28 mouse cellular contexts compared by ENCODE assay signal in genomic region chr5:115402063-115402462, GRCm38 (mm10). TPM values are rescaled to one million over a fixed set of nuclear protein-coding genes. Genes with fewer than 3 reads are reported as not detected.
DNase-seq lines count a peak whose midpoint lies in the region; ATAC-seq and TF ChIP-seq lines count a peak whose summit lies in the region.
"Had no signal": no experiment of that assay in that cellular context is flagged by ENCODE, and none has a peak within 500 bp of the region (broad histone marks: within the 10 kb centered on the region; RNA-seq: fewer than 3 reads in every experiment).

No protein-coding gene starts in this region.

- H3K4me2 ChIP-seq in forebrain, embryonic 12.5 days = no peak overlapping the region
- H3K4me2 ChIP-seq in forebrain, embryonic 15.5 days (replicated peaks) = no peak overlapping the region
- no peak overlapping the region for H3K4me2 ChIP-seq in midbrain, embryonic 13.5 days (replicated peaks)
- H3K4me2 ChIP-seq: embryonic facial prominence, embryonic 12.5 days; embryonic facial prominence, embryonic 15.5 days; heart, embryonic 11.5 days; hindbrain, embryonic 13.5 days had no signal

- H3K27me3 ChIP-seq in forebrain, embryonic 12.5 days = no peaks in the 10 kb centered on the region
- no peaks in the 10 kb centered on the region for H3K27me3 ChIP-seq in forebrain, embryonic 15.5 days
- no peaks in the 10 kb centered on the region for H3K27me3 ChIP-seq in midbrain, embryonic 10.5 days (ENCODE audit: low read depth, poor library complexity, severe bottlenecking)
- no peaks in the 10 kb centered on the region for H3K27me3 ChIP-seq in midbrain, embryonic 13.5 days
- peaks cover 31% of the 10 kb centered on the region for H3K27me3 ChIP-seq in embryonic facial prominence, embryonic 10.5 days (replicated peaks; ENCODE audit: low read depth, poor library complexity, severe bottlenecking)
- H3K27me3 ChIP-seq: CH12.LX; embryonic facial prominence, embryonic 12.5 days; embryonic facial prominence, embryonic 15.5 days; hindbrain, embryonic 13.5 days had no signal

- peaks cover 74% of the 10 kb centered on the region for H3K4me1 ChIP-seq in forebrain, embryonic 12.5 days
- peaks cover 35% of the 10 kb centered on the region for H3K4me1 ChIP-seq in forebrain, embryonic 15.5 days
- peaks cover 96% of the 10 kb centered on the region for H3K4me1 ChIP-seq in midbrain, embryonic 10.5 days
- peaks cover 57% of the 10 kb centered on the region for H3K4me1 ChIP-seq in midbrain, embryonic 13.5 days (replicated peaks)
- H3K4me1 ChIP-seq in embryonic facial prominence, embryonic 10.5 days = peaks cover 66% of the 10 kb centered on the region

- DNase-seq in midbrain, embryonic 10.5 days (ENCODE audit: low spot score) = no peak
- peak; percentile 28 for DNase-seq in ES-CJ7 (ENCODE audit: low read depth, low spot score)
- no peak for DNase-seq in embryonic facial prominence, embryonic 10.5 days (ENCODE audit: low spot score)
- DNase-seq in layer of hippocampus, postnatal 10 days (ENCODE audit: low spot score in 2 of 2) = no peak
- DNase-seq in layer of hippocampus, adult 2 months (ENCODE audit: low spot score in 2 of 2) = no peak
- DNase-seq: adrenal gland, postnatal 10 days; adrenal gland, postnatal 36 days; B cell, adult 2 months; cerebellum, adult 18-20 months; cerebellum, adult 9-10 months; cerebellum, postnatal 14 days; forebrain, postnatal 0 days; gastrocnemius, adult 2 months; gastrocnemius, postnatal 14 days; heart, adult 11 months had no signal

- ATAC-seq in forebrain, embryonic 12.5 days (ENCODE audit: low FRiP score) = no peak
- no peak for ATAC-seq in forebrain, embryonic 15.5 days (replicated peaks)
- ATAC-seq in midbrain, embryonic 13.5 days = no peak
- ATAC-seq: activated CD4-positive, CD25-positive, alpha-beta regulatory T cell, adult 4 months; forebrain, postnatal 0 days; hindbrain, embryonic 16.5 days; inflammation-experienced regulatory T-cells, adult 6 months; intestine, embryonic 16.5 days had no signal

- no peaks in the 10 kb centered on the region for H3K36me3 ChIP-seq in forebrain, embryonic 12.5 days (replicated peaks)
- H3K36me3 ChIP-seq in forebrain, embryonic 15.5 days = no peaks in the 10 kb centered on the region
- no peaks in the 10 kb centered on the region for H3K36me3 ChIP-seq in midbrain, embryonic 10.5 days
- H3K36me3 ChIP-seq in midbrain, embryonic 13.5 days = no peaks in the 10 kb centered on the region
- no peaks in the 10 kb centered on the region for H3K36me3 ChIP-seq in embryonic facial prominence, embryonic 10.5 days (replicated peaks)
- H3K36me3 ChIP-seq: embryonic facial prominence, embryonic 12.5 days; embryonic facial prominence, embryonic 15.5 days; hindbrain, embryonic 13.5 days had no signal

- H3K4me3 ChIP-seq in forebrain, embryonic 12.5 days (replicated peaks) = no peak overlapping the region
- no peak overlapping the region for H3K4me3 ChIP-seq in forebrain, embryonic 15.5 days
- no peak overlapping the region for H3K4me3 ChIP-seq in midbrain, embryonic 10.5 days
- no peak overlapping the region for H3K4me3 ChIP-seq in midbrain, embryonic 13.5 days (replicated peaks)
- no peak overlapping the region for H3K4me3 ChIP-seq in embryonic facial prominence, embryonic 10.5 days
- no peak overlapping the region for H3K4me3 ChIP-seq in layer of hippocampus, adult 2 months
- H3K4me3 ChIP-seq: embryonic facial prominence, embryonic 12.5 days; embryonic facial prominence, embryonic 15.5 days; gastrocnemius, adult 2 months; hindbrain, embryonic 13.5 days had no signal

- WGBS in forebrain, embryonic 12.5 days = 84% methylated on average over 8 of the region's 8 CpGs
- 75% methylated on average over 8 of the region's 8 CpGs for WGBS in forebrain, embryonic 15.5 days
- WGBS in midbrain, embryonic 10.5 days = 88% methylated on average over 8 of the region's 8 CpGs
- 90% methylated on average over 8 of the region's 8 CpGs for WGBS in midbrain, embryonic 13.5 days
- 88% methylated on average over 8 of the region's 8 CpGs for WGBS in embryonic facial prominence, embryonic 10.5 days

- no peak for TF ChIP-seq CTCF in layer of hippocampus, adult 2 months (conservative IDR thresholded peaks at IDR 0.05)

- no peaks in the 10 kb centered on the region for H3K9me3 ChIP-seq in forebrain, embryonic 12.5 days
- H3K9me3 ChIP-seq in forebrain, embryonic 15.5 days = no peaks in the 10 kb centered on the region
- no peaks in the 10 kb centered on the region for H3K9me3 ChIP-seq in midbrain, embryonic 10.5 days (replicated peaks)
- no peaks in the 10 kb centered on the region for H3K9me3 ChIP-seq in midbrain, embryonic 13.5 days
- no peaks in the 10 kb centered on the region for H3K9me3 ChIP-seq in embryonic facial prominence, embryonic 10.5 days
- H3K9me3 ChIP-seq: embryonic facial prominence, embryonic 12.5 days; embryonic facial prominence, embryonic 15.5 days; hindbrain, embryonic 13.5 days had no signal

- H3K9ac ChIP-seq in forebrain, embryonic 12.5 days = no peak overlapping the region
- no peak overlapping the region for H3K9ac ChIP-seq in forebrain, embryonic 15.5 days (replicated peaks)
- no peak overlapping the region for H3K9ac ChIP-seq in midbrain, embryonic 13.5 days (replicated peaks)
- H3K9ac ChIP-seq: embryonic facial prominence, embryonic 12.5 days; embryonic facial prominence, embryonic 15.5 days; forebrain, postnatal 0 days; hindbrain, embryonic 13.5 days had no signal

- peak overlapping the region; percentile 61; the same call in 1 of the 2 replicates for H3K27ac ChIP-seq in forebrain, embryonic 12.5 days
- no peak overlapping the region for H3K27ac ChIP-seq in forebrain, embryonic 15.5 days (replicated peaks)
- H3K27ac ChIP-seq in midbrain, embryonic 10.5 days (replicated peaks) = peak overlapping the region; percentile 96
- H3K27ac ChIP-seq in midbrain, embryonic 13.5 days = no peak overlapping the region
- peak overlapping the region; percentile 51; the same call in 1 of the 2 replicates for H3K27ac ChIP-seq in embryonic facial prominence, embryonic 10.5 days (replicated peaks)
- no peak overlapping the region for H3K27ac ChIP-seq in layer of hippocampus, adult 2 months
- H3K27ac ChIP-seq: embryonic facial prominence, embryonic 12.5 days; embryonic facial prominence, embryonic 15.5 days; gastrocnemius, adult 2 months; hindbrain, embryonic 13.5 days had no signal

RNA-seq across cellular contexts. Expression of gene Msi1, which starts 27.3 kb away (rescaled TPM):
- 161 and 182 TPM in 2 replicates for polyA plus RNA-seq in forebrain, embryonic 12.5 days (2016; fragmentation: Nextera tagmentation; extraction: Ambion mirVana)
- polyA plus RNA-seq in forebrain, embryonic 15.5 days (2015; fragmentation: Nextera tagmentation; extraction: Ambion mirVana) = 70.0 and 75.8 TPM in 2 replicates
- 190 and 232 TPM in 2 replicates for polyA plus RNA-seq in midbrain, embryonic 10.5 days (2016; fragmentation: Nextera tagmentation; extraction: Ambion mirVana)
- polyA plus RNA-seq in midbrain, embryonic 13.5 days (2015; fragmentation: Nextera tagmentation; extraction: Ambion mirVana) = 112 and 133 TPM in 2 replicates
- polyA plus RNA-seq in embryonic facial prominence, embryonic 10.5 days (2016; fragmentation: Nextera tagmentation; extraction: Ambion mirVana) = 86.3 and 111 TPM in 2 replicates
- total RNA-seq in layer of hippocampus, postnatal 10 days (2021) = 10 to 100 TPM; 73.0 to 76.2 TPM
- total RNA-seq in layer of hippocampus, adult 2 months (2021) = 10 to 100 TPM; 48.6 to 52.4 TPM
- total RNA-seq: hematopoietic stem cell, adult 5-6 weeks had no signal
- polyA plus RNA-seq: activated CD4-positive, CD25-positive, alpha-beta regulatory T cell, adult 4 months; inflammation-experienced regulatory T-cells, adult 6 months had no signal

RNA-seq across cellular contexts. Expression of gene Cox6a1, which starts 53.3 kb away (rescaled TPM):
- 728 and 759 TPM in 2 replicates for polyA plus RNA-seq in forebrain, embryonic 12.5 days (2016; fragmentation: Nextera tagmentation; extraction: Ambion mirVana)
- 968 and 991 TPM in 2 replicates for polyA plus RNA-seq in forebrain, embryonic 15.5 days (2015; fragmentation: Nextera tagmentation; extraction: Ambion mirVana)
- 861 and 874 TPM in 2 replicates for polyA plus RNA-seq in midbrain, embryonic 10.5 days (2016; fragmentation: Nextera tagmentation; extraction: Ambion mirVana)
- polyA plus RNA-seq in midbrain, embryonic 13.5 days (2015; fragmentation: Nextera tagmentation; extraction: Ambion mirVana) = 973 and 974 TPM in 2 replicates
- polyA plus RNA-seq in embryonic facial prominence, embryonic 10.5 days (2016; fragmentation: Nextera tagmentation; extraction: Ambion mirVana) = 716 and 739 TPM in 2 replicates
- total RNA-seq in layer of hippocampus, postnatal 10 days (2021) = 100 to 1,000 TPM; 732 to 825 TPM
- 100 to 1,000 TPM; 685 to 700 TPM for total RNA-seq in layer of hippocampus, adult 2 months (2021)

Comparison
In these comparisons a context has a peak if more than half of its experiments do, and no peak if none do; other contexts are left out.
1. H3K27ac ChIP-seq: peak in forebrain, embryonic 12.5 days (single experiment), midbrain, embryonic 10.5 days (single experiment) and embryonic facial prominence, embryonic 10.5 days (single experiment); none in forebrain, embryonic 15.5 days (single experiment), midbrain, embryonic 13.5 days (single experiment) and layer of hippocampus, adult 2 months (single experiment).